Mouse (Mus musculus): Measurements from ENCODE around the gene Asic1. TPM values are rescaled to one million over a fixed set of nuclear protein-coding genes. Genes with fewer than 3 reads are reported as not detected.

The Asic1 gene
- polyA plus RNA-seq, 1 experiment: not detected

DNA sequence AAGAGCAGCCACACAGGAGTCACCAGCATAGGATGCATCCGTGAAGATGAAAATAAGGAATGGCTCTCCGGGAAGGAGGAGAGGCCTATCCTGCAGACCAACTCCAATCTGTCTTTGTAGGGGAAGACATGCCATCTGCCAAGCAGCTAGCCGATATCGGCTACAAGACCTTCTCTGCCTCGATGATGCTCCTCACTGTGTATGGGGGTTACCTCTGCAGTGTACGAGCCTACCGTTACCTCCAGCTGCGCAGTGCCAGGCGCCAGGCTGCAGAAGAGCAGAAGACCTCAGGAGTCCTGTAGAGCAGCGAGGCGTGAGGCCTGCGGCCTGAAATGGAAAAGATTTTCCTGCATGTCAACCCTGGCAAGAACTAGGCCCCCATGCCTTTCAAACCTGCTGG, 57.4 kb downstream of the Asic1 start:
- no peak for TF ChIP-seq CTCF (IDR thresholded peaks at IDR 0.05; ENCODE audit: control insufficient read depth, insufficient read depth, low read length)
- TF ChIP-seq POLR2A (IDR thresholded peaks at IDR 0.05; ENCODE audit: borderline replicate concordance, control insufficient read depth, low read depth, low read length): no peak
- H3K4me1 ChIP-seq (ENCODE audit: control insufficient read depth, insufficient read depth, low read length): no peaks in the 10 kb centered on the region; the same call in 1 of the 2 replicates
- no peak overlapping the region for H3K27ac ChIP-seq (ENCODE audit: control insufficient read depth, insufficient read depth, low read depth, low read length, poor library complexity)
- 94% methylated on average over 12 of the region's 12 CpGs for WGBS
- no peak overlapping the region for H3K4me3 ChIP-seq (replicated peaks; ENCODE audit: control insufficient read depth, low read depth, low read length)

DNA sequence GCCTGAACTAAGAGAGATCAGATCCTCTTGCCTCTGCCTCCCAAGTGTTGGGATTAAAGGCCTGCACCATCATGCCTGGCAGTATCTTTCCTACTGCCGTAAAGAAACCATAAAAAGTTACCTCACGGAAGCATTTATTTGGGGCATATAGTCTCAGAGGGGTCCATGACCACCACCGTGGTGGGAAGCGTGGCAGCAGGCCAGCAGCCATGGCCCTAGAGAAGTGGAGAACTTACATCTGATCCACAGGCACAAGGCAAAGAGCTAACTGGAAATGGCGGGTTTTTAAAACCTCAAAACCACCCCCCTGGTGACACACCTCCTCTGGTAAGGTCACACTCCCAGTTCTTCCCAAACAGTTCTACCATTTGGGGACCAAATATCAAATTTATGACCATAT, 58.0 kb downstream of the Asic1 start:
- Histone ChIP-seq H3K4me3 (replicated peaks; ENCODE audit: control insufficient read depth, low read depth, low read length) (no peak overlapping the region), H3K27ac (ENCODE audit: control insufficient read depth, insufficient read depth, low read depth, low read length, poor library complexity) (no peak overlapping the region), H3K4me1 (ENCODE audit: control insufficient read depth, insufficient read depth, low read length) (no peaks in the 10 kb centered on the region; the same call in 1 of the 2 replicates)
- WGBS: 91% methylated on average over 5 of the region's 5 CpGs
- TF ChIP-seq POLR2A (IDR thresholded peaks at IDR 0.05; ENCODE audit: borderline replicate concordance, control insufficient read depth, low read depth, low read length): no peak
- TF ChIP-seq CTCF (IDR thresholded peaks at IDR 0.05; ENCODE audit: control insufficient read depth, insufficient read depth, low read length): no peak

DNA sequence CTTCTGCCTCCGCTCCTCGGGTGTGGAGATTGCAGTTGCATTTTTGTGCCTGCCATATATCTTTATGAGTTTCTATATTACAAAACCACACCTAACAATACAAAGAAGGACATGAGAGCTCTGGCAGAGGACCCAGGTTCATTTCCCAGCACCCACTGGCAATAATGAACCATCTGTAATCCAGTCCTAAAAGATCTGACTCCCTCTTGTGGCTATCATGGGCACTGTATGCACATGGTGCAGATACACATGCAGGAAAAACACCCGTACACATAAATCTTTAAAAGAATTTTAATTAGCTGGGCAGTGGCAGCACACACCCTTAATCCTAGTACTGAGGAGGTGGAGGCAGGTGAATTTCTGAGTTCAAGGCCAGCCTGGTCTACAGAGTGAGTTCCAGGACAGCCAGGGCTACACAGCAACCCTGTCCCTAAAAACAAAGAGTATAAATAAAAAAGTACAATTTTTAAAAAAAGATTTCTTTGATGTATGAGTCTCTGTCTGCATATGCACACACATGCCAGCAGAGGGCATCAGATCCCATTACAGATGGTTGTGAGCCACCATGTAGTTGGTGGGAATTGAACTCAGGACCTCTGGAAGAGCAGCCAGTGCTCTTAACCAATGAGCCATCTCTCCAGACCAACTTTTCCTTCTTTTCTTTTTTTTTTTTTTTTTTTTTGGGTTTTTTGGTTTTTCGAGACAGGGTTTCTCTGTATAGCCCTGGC, 59.1 kb downstream of the Asic1 start:
- TF ChIP-seq CTCF (IDR thresholded peaks at IDR 0.05; ENCODE audit: control insufficient read depth, insufficient read depth, low read length): no peak
- TF ChIP-seq POLR2A (IDR thresholded peaks at IDR 0.05; ENCODE audit: borderline replicate concordance, control insufficient read depth, low read depth, low read length): no peak
- WGBS: 98% methylated on average over 4 of the region's 4 CpGs
- Histone ChIP-seq H3K4me3 (replicated peaks; ENCODE audit: control insufficient read depth, low read depth, low read length) (no peak overlapping the region), H3K4me1 (ENCODE audit: control insufficient read depth, insufficient read depth, low read length) (no peaks in the 10 kb centered on the region; the same call in 1 of the 2 replicates), H3K27ac (ENCODE audit: control insufficient read depth, insufficient read depth, low read depth, low read length, poor library complexity) (no peak overlapping the region)

DNA sequence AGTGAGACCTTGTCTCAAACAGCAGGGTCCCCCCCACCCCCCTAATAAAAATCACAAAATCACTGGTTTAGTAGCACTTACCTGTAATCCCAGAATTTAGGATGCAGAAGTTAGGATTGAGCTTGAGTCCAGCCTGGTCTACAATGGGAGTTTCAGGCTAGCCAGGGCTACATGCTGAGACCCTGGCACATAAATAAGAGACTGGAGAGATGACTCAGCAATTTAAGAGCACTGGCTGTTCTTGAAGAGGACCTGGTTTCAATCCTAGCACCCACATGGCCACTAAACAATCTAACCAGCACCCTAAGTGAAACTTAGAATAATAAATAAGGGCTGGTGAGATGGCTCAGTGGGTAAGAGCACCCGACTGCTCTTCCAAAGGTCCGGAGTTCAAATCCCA, 61.0 kb downstream of the Asic1 start:
- Histone ChIP-seq H3K4me3 (replicated peaks; ENCODE audit: control insufficient read depth, low read depth, low read length) (no peak overlapping the region), H3K4me1 (ENCODE audit: control insufficient read depth, insufficient read depth, low read length) (no peaks in the 10 kb centered on the region; the same call in 1 of the 2 replicates), H3K27ac (ENCODE audit: control insufficient read depth, insufficient read depth, low read depth, low read length, poor library complexity) (no peak overlapping the region)
- WGBS: 85% methylated on average over 2 of the region's 2 CpGs
- TF ChIP-seq POLR2A (IDR thresholded peaks at IDR 0.05; ENCODE audit: borderline replicate concordance, control insufficient read depth, low read depth, low read length) (no peak), CTCF (IDR thresholded peaks at IDR 0.05; ENCODE audit: control insufficient read depth, insufficient read depth, low read length) (no peak)

DNA sequence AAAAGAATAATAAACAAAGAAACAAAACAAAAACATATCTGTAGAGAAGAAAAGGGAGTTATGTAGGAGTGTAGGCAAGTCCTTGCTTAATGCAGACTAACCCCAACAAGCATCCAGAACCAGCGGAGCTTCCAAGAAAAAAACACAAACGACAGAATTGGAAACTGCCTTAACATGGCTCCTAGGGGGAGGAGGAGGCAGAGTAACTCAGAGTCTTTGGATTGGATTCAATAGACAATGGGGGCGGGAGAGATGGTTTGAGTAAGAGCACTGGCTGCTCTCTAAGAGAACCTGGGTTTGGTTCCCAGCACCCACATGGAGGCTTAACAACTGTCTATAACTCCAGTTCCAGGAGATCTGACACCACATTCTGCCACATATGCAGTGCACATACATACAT, 61.5 kb downstream of the Asic1 start:
- no peak overlapping the region for H3K27ac ChIP-seq (ENCODE audit: control insufficient read depth, insufficient read depth, low read depth, low read length, poor library complexity)
- 86% methylated on average over 3 of the region's 3 CpGs for WGBS
- TF ChIP-seq POLR2A (IDR thresholded peaks at IDR 0.05; ENCODE audit: borderline replicate concordance, control insufficient read depth, low read depth, low read length): no peak
- no peak for TF ChIP-seq CTCF (IDR thresholded peaks at IDR 0.05; ENCODE audit: control insufficient read depth, insufficient read depth, low read length)
- H3K4me1 ChIP-seq (ENCODE audit: control insufficient read depth, insufficient read depth, low read length): no peaks in the 10 kb centered on the region
- H3K4me3 ChIP-seq (replicated peaks; ENCODE audit: control insufficient read depth, low read depth, low read length): no peak overlapping the region

DNA sequence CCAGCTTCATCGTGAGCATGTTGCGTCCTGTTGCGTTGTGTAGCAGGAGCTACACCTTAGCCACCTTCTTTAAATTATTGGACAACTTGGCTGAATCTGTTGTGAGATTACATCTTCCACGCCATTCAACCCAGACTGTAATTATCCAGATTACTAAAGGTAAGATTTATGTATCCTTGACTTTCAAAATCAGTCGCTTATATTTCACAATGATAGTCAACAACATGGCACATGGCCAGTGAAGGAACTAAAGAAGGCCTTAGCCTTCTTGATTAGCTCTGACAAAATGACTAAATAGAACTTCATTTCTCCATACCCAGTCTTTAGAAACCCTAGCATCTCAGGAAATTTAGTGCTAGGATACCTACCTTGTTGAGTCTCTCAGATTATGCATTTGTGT, 63.0 kb downstream of the Asic1 start:
- Histone ChIP-seq H3K4me1 (ENCODE audit: control insufficient read depth, insufficient read depth, low read length) (no peaks in the 10 kb centered on the region), H3K27ac (ENCODE audit: control insufficient read depth, insufficient read depth, low read depth, low read length, poor library complexity) (no peak overlapping the region), H3K4me3 (replicated peaks; ENCODE audit: control insufficient read depth, low read depth, low read length) (no peak overlapping the region)
- TF ChIP-seq CTCF (IDR thresholded peaks at IDR 0.05; ENCODE audit: control insufficient read depth, insufficient read depth, low read length) (no peak), POLR2A (IDR thresholded peaks at IDR 0.05; ENCODE audit: borderline replicate concordance, control insufficient read depth, low read depth, low read length) (no peak)
- 82% methylated on average over 5 of the region's 5 CpGs for WGBS

DNA sequence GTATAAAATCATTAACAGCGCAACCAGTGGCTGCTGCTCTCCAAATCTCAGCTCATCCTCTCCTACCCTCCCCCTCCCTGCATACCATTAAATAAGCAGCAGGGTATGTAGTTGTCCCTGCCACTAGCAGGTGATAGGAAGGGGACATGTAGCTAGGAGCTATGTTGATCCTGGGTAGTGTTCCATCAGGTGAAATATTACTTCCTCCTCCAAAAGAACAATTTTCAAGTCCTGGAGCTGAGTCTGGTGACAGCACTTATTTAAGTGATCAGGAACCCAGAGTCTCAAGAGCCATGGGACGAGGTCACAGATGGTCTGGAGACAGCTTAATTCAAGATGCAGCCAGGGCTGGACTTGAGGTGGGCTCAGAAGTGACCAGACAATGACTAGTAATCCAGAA, 65.5 kb downstream of the Asic1 start:
- Histone ChIP-seq H3K27ac (ENCODE audit: control insufficient read depth, insufficient read depth, low read depth, low read length, poor library complexity) (no peak overlapping the region), H3K4me3 (replicated peaks; ENCODE audit: control insufficient read depth, low read depth, low read length) (no peak overlapping the region), H3K4me1 (ENCODE audit: control insufficient read depth, insufficient read depth, low read length) (no peaks in the 10 kb centered on the region)
- WGBS: 90% methylated on average over 2 of the region's 2 CpGs
- TF ChIP-seq CTCF (IDR thresholded peaks at IDR 0.05; ENCODE audit: control insufficient read depth, insufficient read depth, low read length): no peak
- TF ChIP-seq POLR2A (IDR thresholded peaks at IDR 0.05; ENCODE audit: borderline replicate concordance, control insufficient read depth, low read depth, low read length): no peak

DNA sequence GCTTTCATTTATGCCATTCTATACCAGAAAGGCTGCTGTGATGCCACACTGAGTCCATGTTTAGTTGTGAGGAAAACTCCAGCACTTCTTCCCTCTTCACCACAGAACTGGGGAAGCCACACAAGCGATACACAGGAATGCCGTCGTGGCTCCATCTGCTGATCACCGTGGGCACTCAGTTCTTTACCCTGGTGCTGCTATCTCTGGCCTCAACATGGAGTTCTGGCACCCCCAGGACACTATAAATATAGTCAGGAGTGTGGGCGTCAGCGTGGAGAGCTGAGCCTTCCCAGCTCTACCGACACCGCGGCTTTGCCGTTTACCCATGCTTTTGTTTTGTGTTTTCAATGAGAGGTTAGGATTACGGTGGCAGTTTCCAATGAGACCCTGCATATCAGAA, 66.5 kb downstream of the Asic1 start:
- 89% methylated on average over 11 of the region's 11 CpGs for WGBS

More for the DNA sequence above, 66.5 kb downstream of the Asic1 start:
- Histone ChIP-seq H3K27ac (ENCODE audit: control insufficient read depth, insufficient read depth, low read depth, low read length, poor library complexity) (no peak overlapping the region), H3K4me1 (ENCODE audit: control insufficient read depth, insufficient read depth, low read length) (no peaks in the 10 kb centered on the region), H3K4me3 (replicated peaks; ENCODE audit: control insufficient read depth, low read depth, low read length) (no peak overlapping the region)
- TF ChIP-seq POLR2A (IDR thresholded peaks at IDR 0.05; ENCODE audit: borderline replicate concordance, control insufficient read depth, low read depth, low read length) (no peak), CTCF (IDR thresholded peaks at IDR 0.05; ENCODE audit: control insufficient read depth, insufficient read depth, low read length) (no peak)
